16 mouse cellular contexts compared by ENCODE assay signal in genomic region chr14:28955181-28955580, GRCm38 (mm10).
DNase-seq lines count a peak whose midpoint lies in the region; ATAC-seq and TF ChIP-seq lines count a peak whose summit lies in the region.
"Had no signal": no experiment of that assay in that cellular context is flagged by ENCODE, and none has a peak within 500 bp of the region (broad histone marks: within the 10 kb centered on the region; RNA-seq: fewer than 3 reads in every experiment).

No protein-coding gene starts in this region.

- TF ChIP-seq CTCF in layer of hippocampus, adult 2 months (conservative IDR thresholded peaks at IDR 0.05) = no peak

- peak overlapping the region; percentile 6; the same call in 1 of the 2 replicates for H3K27ac ChIP-seq in layer of hippocampus, adult 2 months
- H3K27ac ChIP-seq in embryonic facial prominence, embryonic 11.5 days (replicated peaks; ENCODE audit: low read depth, low read length) = no peak overlapping the region
- peak overlapping the region; percentile 80 for H3K27ac ChIP-seq in forebrain, embryonic 15.5 days (replicated peaks)
- H3K27ac ChIP-seq in liver, embryonic 11.5 days (ENCODE audit: low read depth, low read length) = no peak overlapping the region
- H3K27ac ChIP-seq: heart, adult 2 months; limb, embryonic 12.5 days had no signal

- DNase-seq in layer of hippocampus, adult 2 months (ENCODE audit: low spot score in 2 of 2) = no peak
- DNase-seq in layer of hippocampus, adult 8-10 months (ENCODE audit: low spot score in 2 of 2) = no peak
- DNase-seq in embryonic facial prominence, embryonic 11.5 days (ENCODE audit: low spot score) = peak; percentile 33
- peak; percentile 55 for DNase-seq in retina, embryonic 14.5 days (ENCODE audit: low spot score)
- no peak for DNase-seq in liver, embryonic 11.5 days (ENCODE audit: low spot score)
- DNase-seq in heart, postnatal 4 days = no peak
- DNase-seq: heart, adult 2 months; heart, postnatal 10 days; kidney, postnatal 25 days; layer of hippocampus, postnatal 36 days; lung, postnatal 36 days; right cerebral cortex, postnatal 14 days; thymus, adult 18-20 months had no signal

- no peaks in the 10 kb centered on the region for H3K9me3 ChIP-seq in embryonic facial prominence, embryonic 11.5 days (replicated peaks; ENCODE audit: control insufficient read depth, low read length)
- no peaks in the 10 kb centered on the region for H3K9me3 ChIP-seq in forebrain, embryonic 15.5 days
- H3K9me3 ChIP-seq in liver, embryonic 11.5 days (ENCODE audit: control insufficient read depth, low read length) = no peaks in the 10 kb centered on the region
- H3K9me3 ChIP-seq: limb, embryonic 12.5 days had no signal

- 6% methylated on average over 3 of the region's 3 CpGs for WGBS in embryonic facial prominence, embryonic 11.5 days
- WGBS in forebrain, embryonic 15.5 days = 2% methylated on average over 3 of the region's 3 CpGs
- 13% methylated on average over 3 of the region's 3 CpGs for WGBS in liver, embryonic 11.5 days

- no peak for ATAC-seq in embryonic facial prominence, embryonic 11.5 days (replicated peaks; ENCODE audit: insufficient number of reproducible peaks, low FRiP score, low TSS enrichment, low read depth)
- ATAC-seq in forebrain, embryonic 15.5 days (replicated peaks) = no peak
- ATAC-seq in liver, embryonic 11.5 days (replicated peaks; ENCODE audit: low FRiP score) = no peak
- ATAC-seq: intestine, embryonic 16.5 days had no signal

- H3K9ac ChIP-seq in embryonic facial prominence, embryonic 11.5 days (replicated peaks; ENCODE audit: low read length) = no peak overlapping the region
- no peak overlapping the region for H3K9ac ChIP-seq in forebrain, embryonic 15.5 days (replicated peaks)
- no peak overlapping the region for H3K9ac ChIP-seq in liver, embryonic 11.5 days (ENCODE audit: low read depth, low read length)
- H3K9ac ChIP-seq: limb, embryonic 12.5 days had no signal

- H3K27me3 ChIP-seq in embryonic facial prominence, embryonic 11.5 days (ENCODE audit: control insufficient read depth, insufficient read depth, low read length) = no peaks in the 10 kb centered on the region
- H3K27me3 ChIP-seq in forebrain, embryonic 15.5 days = no peaks in the 10 kb centered on the region
- no peaks in the 10 kb centered on the region for H3K27me3 ChIP-seq in liver, embryonic 11.5 days (replicated peaks; ENCODE audit: control insufficient read depth, insufficient read depth, low read length)

- no peak overlapping the region for H3K4me3 ChIP-seq in layer of hippocampus, adult 2 months
- no peak overlapping the region for H3K4me3 ChIP-seq in embryonic facial prominence, embryonic 11.5 days (ENCODE audit: low read depth, low read length)
- H3K4me3 ChIP-seq in forebrain, embryonic 15.5 days = no peak overlapping the region
- H3K4me3 ChIP-seq in liver, embryonic 11.5 days (ENCODE audit: low read depth, low read length) = no peak overlapping the region
- H3K4me3 ChIP-seq: heart, adult 2 months; limb, embryonic 12.5 days had no signal

- peaks cover 3% of the 10 kb centered on the region for H3K4me1 ChIP-seq in embryonic facial prominence, embryonic 11.5 days (ENCODE audit: control insufficient read depth, insufficient read depth, low read length)
- H3K4me1 ChIP-seq in forebrain, embryonic 15.5 days = peaks cover 50% of the 10 kb centered on the region
- no peaks in the 10 kb centered on the region for H3K4me1 ChIP-seq in liver, embryonic 11.5 days (replicated peaks; ENCODE audit: control insufficient read depth, insufficient read depth, low read length)

- H3K4me2 ChIP-seq in embryonic facial prominence, embryonic 11.5 days (ENCODE audit: low read depth, low read length) = no peak overlapping the region
- no peak overlapping the region for H3K4me2 ChIP-seq in forebrain, embryonic 15.5 days (replicated peaks)
- no peak overlapping the region for H3K4me2 ChIP-seq in liver, embryonic 11.5 days
- H3K4me2 ChIP-seq: limb, embryonic 12.5 days had no signal

- no peaks in the 10 kb centered on the region for H3K36me3 ChIP-seq in embryonic facial prominence, embryonic 11.5 days (replicated peaks; ENCODE audit: control insufficient read depth, insufficient read depth, low read depth, low read length)
- H3K36me3 ChIP-seq in forebrain, embryonic 15.5 days = no peaks in the 10 kb centered on the region
- no peaks in the 10 kb centered on the region for H3K36me3 ChIP-seq in liver, embryonic 11.5 days (ENCODE audit: control insufficient read depth, insufficient read depth, low read length)
- H3K36me3 ChIP-seq: limb, embryonic 12.5 days had no signal

Comparison
In these comparisons a context has a peak if more than half of its experiments do, and no peak if none do; other contexts are left out.
1. DNase-seq: peak in embryonic facial prominence, embryonic 11.5 days (single experiment) and retina, embryonic 14.5 days (single experiment); none in layer of hippocampus, adult 2 months (0 of 2), layer of hippocampus, adult 8-10 months (0 of 2), liver, embryonic 11.5 days (single experiment) and heart, postnatal 4 days (single experiment).
2. H3K27ac ChIP-seq: peak in layer of hippocampus, adult 2 months (single experiment) and forebrain, embryonic 15.5 days (single experiment); none in embryonic facial prominence, embryonic 11.5 days (single experiment) and liver, embryonic 11.5 days (single experiment).